8 mouse cellular contexts compared by ENCODE assay signal in the genomic region with DNA sequence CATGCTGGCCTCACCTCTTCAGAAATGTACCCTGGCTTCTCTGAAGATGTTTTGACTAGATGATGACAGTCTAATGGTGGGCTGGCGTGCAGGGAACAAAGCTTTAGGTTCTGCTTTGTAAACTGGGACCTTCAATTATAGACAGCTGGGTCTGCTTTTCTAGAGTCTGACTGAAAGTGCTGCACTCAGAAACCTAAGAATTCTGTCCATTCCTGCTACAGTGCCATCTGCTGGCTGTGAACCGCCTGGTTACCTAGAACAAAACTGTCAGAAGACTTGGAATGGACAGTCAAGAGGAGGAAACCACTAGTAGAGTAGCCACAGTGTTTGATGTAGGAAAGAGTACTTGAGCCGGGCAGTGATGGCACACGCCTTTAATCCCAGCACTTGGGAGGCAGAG. TPM values are rescaled to one million over a fixed set of nuclear protein-coding genes. Genes with fewer than 3 reads are reported as not detected.
A peak's percentile ranks its signal among the peaks of the same experiment; 100 is the strongest.
DNase-seq lines count a peak whose midpoint lies in the region; ATAC-seq and TF ChIP-seq lines count a peak whose summit lies in the region.

No protein-coding gene starts in this region.

- peak; percentile 80 for TF ChIP-seq CTCF in kidney, adult 2 months (conservative IDR thresholded peaks at IDR 0.05; ENCODE audit: insufficient read depth, insufficient read length, low read depth, low read length)

- H3K4me2 ChIP-seq in embryonic facial prominence, embryonic 12.5 days (replicated peaks): peak overlapping the region; percentile 70
- peak overlapping the region; percentile 73 for H3K4me2 ChIP-seq in limb, embryonic 12.5 days
- peak overlapping the region; percentile 64 for H3K4me2 ChIP-seq in midbrain, embryonic 14.5 days (ENCODE audit: low read length)

- peak overlapping the region; percentile 41 for H3K9ac ChIP-seq in embryonic facial prominence, embryonic 12.5 days
- 0 out of 2 replicates have a peak overlapping the region, but pooled peaks have one; percentile 31 for H3K9ac ChIP-seq in limb, embryonic 12.5 days (replicated peaks)
- peak overlapping the region; percentile 13; the same call in 1 of the 2 replicates for H3K9ac ChIP-seq in midbrain, embryonic 14.5 days (replicated peaks; ENCODE audit: low read length)

- no peak for ATAC-seq in embryonic facial prominence, embryonic 12.5 days (ENCODE audit: insufficient number of reproducible peaks, insufficient read depth, low FRiP score, low TSS enrichment)
- ATAC-seq in limb, embryonic 12.5 days (ENCODE audit: insufficient number of reproducible peaks, insufficient read depth, low FRiP score, low TSS enrichment, low read depth): no peak
- ATAC-seq in midbrain, embryonic 14.5 days (ENCODE audit: low FRiP score, low TSS enrichment): no peak

- peaks cover 11% of the 10 kb centered on the region for H3K36me3 ChIP-seq in embryonic facial prominence, embryonic 12.5 days
- H3K36me3 ChIP-seq in kidney, adult 2 months (ENCODE audit: control insufficient read depth, insufficient read depth, low read length): no peaks in the 10 kb centered on the region; the same call in 1 of the 2 replicates
- H3K36me3 ChIP-seq in limb, embryonic 12.5 days: peaks cover 20% of the 10 kb centered on the region
- peaks cover 12% of the 10 kb centered on the region for H3K36me3 ChIP-seq in midbrain, embryonic 14.5 days (ENCODE audit: control insufficient read depth, insufficient read depth, low read length)

- WGBS in embryonic facial prominence, embryonic 12.5 days: 12% methylated on average over 4 of the region's 4 CpGs
- 2% methylated on average over 4 of the region's 4 CpGs for WGBS in kidney, adult 2 months
- WGBS in limb, embryonic 12.5 days: 8% methylated on average over 4 of the region's 4 CpGs
- WGBS in midbrain, embryonic 14.5 days: 6% methylated on average over 4 of the region's 4 CpGs

- H3K4me3 ChIP-seq in embryonic facial prominence, embryonic 12.5 days: peak overlapping the region; percentile 88
- peak overlapping the region; percentile 54 for H3K4me3 ChIP-seq in kidney, adult 2 months (ENCODE audit: insufficient read depth, low read depth, low read length)
- H3K4me3 ChIP-seq in limb, embryonic 12.5 days (replicated peaks): peak overlapping the region; percentile 79
- peak overlapping the region; percentile 84 for H3K4me3 ChIP-seq in midbrain, embryonic 14.5 days (replicated peaks; ENCODE audit: low read depth, low read length)

- DNase-seq in 416B (ENCODE audit: low read depth): peak; percentile 95
- peak; percentile 79 to 86 for DNase-seq in adrenal gland, postnatal 36 days
- DNase-seq in heart, adult 18-20 months: peak; percentile 85 to 92
- DNase-seq in kidney, adult 2 months: peak; percentile 91
- peak; percentile 92 for DNase-seq in midbrain, embryonic 14.5 days
- peak; percentile 70 for DNase-seq in spleen, adult 12 weeks (ENCODE audit: low spot score)

- H3K9me3 ChIP-seq in embryonic facial prominence, embryonic 12.5 days: no peaks in the 10 kb centered on the region
- no peaks in the 10 kb centered on the region for H3K9me3 ChIP-seq in limb, embryonic 12.5 days
- H3K9me3 ChIP-seq in midbrain, embryonic 14.5 days (ENCODE audit: control insufficient read depth, low read length): no peaks in the 10 kb centered on the region

- TF ChIP-seq POLR2A in kidney, adult 2 months (IDR thresholded peaks at IDR 0.05; ENCODE audit: low read depth, low read length): no peak

- H3K4me1 ChIP-seq in embryonic facial prominence, embryonic 12.5 days: peaks cover 10% of the 10 kb centered on the region; the same call in 1 of the 2 replicates
- H3K4me1 ChIP-seq in kidney, adult 2 months (ENCODE audit: control insufficient read depth, insufficient read depth, low read length): peaks cover 2% of the 10 kb centered on the region; the same call in 1 of the 2 replicates
- H3K4me1 ChIP-seq in limb, embryonic 12.5 days (replicated peaks): peaks cover 10% of the 10 kb centered on the region
- H3K4me1 ChIP-seq in midbrain, embryonic 14.5 days (ENCODE audit: control insufficient read depth, insufficient read depth, low read length): peaks cover 14% of the 10 kb centered on the region

- peak overlapping the region; percentile 87 for H3K27ac ChIP-seq in embryonic facial prominence, embryonic 12.5 days
- H3K27ac ChIP-seq in kidney, adult 2 months (ENCODE audit: insufficient read depth, low read depth, low read length): peak overlapping the region; percentile 88
- peak overlapping the region; percentile 89 for H3K27ac ChIP-seq in limb, embryonic 12.5 days
- H3K27ac ChIP-seq in midbrain, embryonic 14.5 days (replicated peaks; ENCODE audit: low read depth, low read length): peak overlapping the region; percentile 94

- no peaks in the 10 kb centered on the region for H3K27me3 ChIP-seq in embryonic facial prominence, embryonic 12.5 days
- H3K27me3 ChIP-seq in kidney, adult 2 months (replicated peaks; ENCODE audit: control insufficient read depth, insufficient read depth, low read length): no peaks in the 10 kb centered on the region
- H3K27me3 ChIP-seq in limb, embryonic 12.5 days: no peaks in the 10 kb centered on the region
- H3K27me3 ChIP-seq in midbrain, embryonic 14.5 days (ENCODE audit: control insufficient read depth, insufficient read depth, low read length): no peaks in the 10 kb centered on the region

RNA-seq across cellular contexts. Expression of a gene that starts 1.0 kb away (rescaled TPM):
- total RNA-seq in adrenal gland, postnatal 36 days (2021): 10 to 100 TPM; 55.1 to 65.9 TPM
- polyA plus RNA-seq in embryonic facial prominence, embryonic 12.5 days (2016; fragmentation: Nextera tagmentation; extraction: Ambion mirVana): 44.0 and 45.1 TPM in 2 replicates
- total RNA-seq in heart, adult 18-20 months (2021): 10 to 100 TPM; 30.4 to 30.6 TPM
- 6.4 and 7.5 TPM in 2 replicates for polyA plus RNA-seq in kidney, adult 2 months (2012; rRNA removed)
- 37.4 and 39.2 TPM in 2 replicates for polyA plus RNA-seq in limb, embryonic 12.5 days (2016; fragmentation: Nextera tagmentation; extraction: Ambion mirVana)
- 45.5 and 63.0 TPM in 2 replicates for polyA plus RNA-seq in midbrain, embryonic 14.5 days (2014; fragmentation: Nextera tagmentation; extraction: Ambion mirVana)

RNA-seq across cellular contexts. Expression of a gene that starts 8.2 kb away (rescaled TPM):
- total RNA-seq in adrenal gland, postnatal 36 days (2021): 10 to 100 TPM; 29.2 to 36.0 TPM
- polyA plus RNA-seq in embryonic facial prominence, embryonic 12.5 days (2016; fragmentation: Nextera tagmentation; extraction: Ambion mirVana): 51.7 and 52.3 TPM in 2 replicates
- total RNA-seq in heart, adult 18-20 months (2021): 10 to 100 TPM; 14.9 to 15.5 TPM
- polyA plus RNA-seq in kidney, adult 2 months (2012; rRNA removed): 3.7 and 5.3 TPM in 2 replicates
- 44.3 and 49.9 TPM in 2 replicates for polyA plus RNA-seq in limb, embryonic 12.5 days (2016; fragmentation: Nextera tagmentation; extraction: Ambion mirVana)
- polyA plus RNA-seq in midbrain, embryonic 14.5 days (2014; fragmentation: Nextera tagmentation; extraction: Ambion mirVana): 63.4 and 63.6 TPM in 2 replicates

RNA-seq across cellular contexts. Expression of a gene that starts 27.0 kb away (rescaled TPM):
- 1 to 10 TPM; 1.7 to 5.3 TPM for total RNA-seq in adrenal gland, postnatal 36 days (2021)
- 0.67 and 1.3 TPM in 2 replicates for polyA plus RNA-seq in embryonic facial prominence, embryonic 12.5 days (2016; fragmentation: Nextera tagmentation; extraction: Ambion mirVana)
- 1 to 10 TPM in 1 of 2 experiments, under 1 TPM in 1; 0.30 to 1.6 TPM for total RNA-seq in heart, adult 18-20 months (2021)
- 0.25 and 0.37 TPM in 2 replicates for polyA plus RNA-seq in kidney, adult 2 months (2012; rRNA removed)
- polyA plus RNA-seq in limb, embryonic 12.5 days (2016; fragmentation: Nextera tagmentation; extraction: Ambion mirVana): 0.21 and 0.29 TPM in 2 replicates
- polyA plus RNA-seq in midbrain, embryonic 14.5 days (2014; fragmentation: Nextera tagmentation; extraction: Ambion mirVana): 18.8 and 21.8 TPM in 2 replicates

RNA-seq across cellular contexts. Expression of a gene that starts 27.8 kb away (rescaled TPM):
- 10 to 100 TPM in 1 of 2 experiments, 1 to 10 TPM in 1; 8.0 to 12.3 TPM for total RNA-seq in adrenal gland, postnatal 36 days (2021)
- polyA plus RNA-seq in embryonic facial prominence, embryonic 12.5 days (2016; fragmentation: Nextera tagmentation; extraction: Ambion mirVana): 17.5 and 17.6 TPM in 2 replicates
- total RNA-seq in heart, adult 18-20 months (2021): 10 to 100 TPM in 1 of 2 experiments, 1 to 10 TPM in 1; 9.5 to 10.6 TPM
- 5.6 TPM in 2 replicates for polyA plus RNA-seq in kidney, adult 2 months (2012; rRNA removed)
- polyA plus RNA-seq in limb, embryonic 12.5 days (2016; fragmentation: Nextera tagmentation; extraction: Ambion mirVana): 10.9 TPM in 2 replicates
- 83.3 and 123 TPM in 2 replicates for polyA plus RNA-seq in midbrain, embryonic 14.5 days (2014; fragmentation: Nextera tagmentation; extraction: Ambion mirVana)

RNA-seq across cellular contexts. Expression of a gene that starts 29.4 kb away (rescaled TPM):
- total RNA-seq in adrenal gland, postnatal 36 days (2021): not detected
- 0.26 and 0.37 TPM in 2 replicates for polyA plus RNA-seq in embryonic facial prominence, embryonic 12.5 days (2016; fragmentation: Nextera tagmentation; extraction: Ambion mirVana)
- total RNA-seq in heart, adult 18-20 months (2021): not detected
- 0.17 and 0.24 TPM in 2 replicates for polyA plus RNA-seq in kidney, adult 2 months (2012; rRNA removed)
- not detected in 2 replicates for polyA plus RNA-seq in limb, embryonic 12.5 days (2016; fragmentation: Nextera tagmentation; extraction: Ambion mirVana)
- 1.6 and 1.9 TPM in 2 replicates for polyA plus RNA-seq in midbrain, embryonic 14.5 days (2014; fragmentation: Nextera tagmentation; extraction: Ambion mirVana)
